Mouse (Mus musculus) E14TG2a.4 (cell line): ENCODE measurements around the gene Rnase11.

Experiments used
- CTCF ChIP-seq: conservative IDR thresholded peaks from 2 replicates; pipeline ENCODE4 v1.5.1; 2014; ENCODE audit warnings: low read length
- NANOG ChIP-seq: IDR thresholded peaks from 2 replicates; pipeline ENCODE4 v1.6.1; 2014; ENCODE audit warnings: borderline replicate concordance, low read length, mixed read lengths

DNA sequence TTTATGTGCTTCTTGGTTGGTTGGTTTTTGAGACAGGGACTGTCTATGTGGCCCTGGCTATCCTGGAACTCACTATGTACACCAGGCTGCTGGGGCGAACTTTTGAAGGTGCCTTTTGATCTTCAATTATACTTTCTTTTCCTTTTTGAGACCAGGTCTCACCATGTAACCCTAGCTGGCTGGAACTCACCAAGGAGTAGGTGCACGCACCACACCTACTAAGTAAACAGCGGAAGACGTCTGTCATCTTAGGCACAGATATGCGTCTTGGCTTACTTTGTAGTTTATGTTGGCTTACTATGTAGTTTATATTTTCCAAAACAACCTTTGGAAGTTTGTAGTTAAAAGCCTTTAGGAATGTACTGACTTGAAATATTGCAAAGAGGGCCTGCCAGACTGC is 19.0 kb upstream of the Rnase11 start:
- TF ChIP-seq CTCF (no peak), NANOG (no peak)
